Mouse (Mus musculus): ENCODE measurements around the gene Celf1. TPM values are rescaled to one million over a fixed set of nuclear protein-coding genes. Genes with fewer than 3 reads are reported as not detected.

Celf1 gene
- polyA plus RNA-seq, 1 experiment from 2014 or later: 93.9 TPM

DNA sequence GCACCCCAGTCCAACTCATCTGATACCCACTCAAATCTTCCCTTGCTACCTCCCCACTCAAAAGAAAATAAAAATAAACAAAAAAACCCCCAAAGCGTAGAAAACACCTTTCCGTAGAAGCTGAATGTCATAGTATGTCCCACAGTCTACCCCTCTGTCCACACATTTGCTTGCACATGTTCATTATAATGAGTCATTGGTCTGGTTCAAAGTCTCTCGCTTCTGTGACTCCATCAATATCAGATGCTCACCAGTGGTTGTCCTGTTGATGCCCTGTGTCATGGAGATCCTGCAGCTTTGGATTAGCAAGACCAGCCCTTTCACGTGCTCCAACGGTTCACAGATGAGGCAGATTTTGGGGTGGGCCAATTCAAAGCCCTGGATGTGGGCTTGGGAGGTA lies 10.0 kb downstream of the Celf1 start:
- no peak overlapping the region for H3K4me2 ChIP-seq
- no peaks in the 10 kb centered on the region for H3K9me3 ChIP-seq
- no peak overlapping the region for H3K27ac ChIP-seq (replicated peaks)
- H3K36me3 ChIP-seq: peaks cover 26% of the 10 kb centered on the region
- H3K4me3 ChIP-seq: no peak overlapping the region
- no peaks in the 10 kb centered on the region for H3K27me3 ChIP-seq (replicated peaks)
- H3K9ac ChIP-seq: no peak overlapping the region
- WGBS: 81% methylated on average over 5 of the region's 5 CpGs
- peaks cover 50% of the 10 kb centered on the region for H3K4me1 ChIP-seq
- ATAC-seq (ENCODE audit: extremely low read depth, insufficient number of reproducible peaks, low FRiP score, low TSS enrichment): no peak

DNA sequence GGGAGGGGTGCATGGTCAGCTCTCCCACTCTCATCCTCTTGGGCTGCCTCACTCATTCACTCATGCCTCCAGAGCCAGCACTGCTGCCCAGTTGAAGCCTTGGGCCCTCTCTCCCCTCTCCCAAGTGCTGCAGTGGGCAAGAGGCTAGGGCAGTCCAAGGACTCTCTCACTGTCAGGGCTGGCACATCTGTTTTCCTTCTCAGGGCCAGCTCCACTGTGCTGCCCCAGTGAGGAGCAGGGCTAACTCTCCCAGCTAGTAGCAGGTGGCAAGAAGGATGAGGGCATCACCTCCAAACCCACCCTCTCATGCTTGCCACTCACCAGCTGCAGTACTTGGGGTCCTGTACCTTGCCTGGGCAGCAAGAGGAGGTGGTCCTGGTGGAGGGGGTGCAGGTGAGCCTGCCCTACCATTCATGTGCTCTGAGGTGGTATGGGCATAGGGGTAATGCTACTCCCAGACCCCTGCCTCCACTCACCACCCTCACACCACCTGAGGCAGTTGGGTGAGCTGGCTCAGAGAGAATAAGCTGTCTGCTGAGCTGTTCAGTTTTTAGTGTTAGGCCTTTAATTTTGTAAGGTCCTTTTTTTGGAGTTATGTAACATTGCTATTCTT lies 10.5 kb downstream of the Celf1 start:
- Histone ChIP-seq H3K9ac (no peak overlapping the region), H3K9me3 (no peaks in the 10 kb centered on the region), H3K27me3 (replicated peaks) (no peaks in the 10 kb centered on the region), H3K4me1 (peaks cover 50% of the 10 kb centered on the region), H3K27ac (replicated peaks) (no peak overlapping the region), H3K4me2 (no peak overlapping the region), H3K4me3 (no peak overlapping the region), H3K36me3 (peaks cover 28% of the 10 kb centered on the region)
- no peak; the same call in 1 of the 2 replicates for ATAC-seq (ENCODE audit: extremely low read depth, insufficient number of reproducible peaks, low FRiP score, low TSS enrichment)

DNA sequence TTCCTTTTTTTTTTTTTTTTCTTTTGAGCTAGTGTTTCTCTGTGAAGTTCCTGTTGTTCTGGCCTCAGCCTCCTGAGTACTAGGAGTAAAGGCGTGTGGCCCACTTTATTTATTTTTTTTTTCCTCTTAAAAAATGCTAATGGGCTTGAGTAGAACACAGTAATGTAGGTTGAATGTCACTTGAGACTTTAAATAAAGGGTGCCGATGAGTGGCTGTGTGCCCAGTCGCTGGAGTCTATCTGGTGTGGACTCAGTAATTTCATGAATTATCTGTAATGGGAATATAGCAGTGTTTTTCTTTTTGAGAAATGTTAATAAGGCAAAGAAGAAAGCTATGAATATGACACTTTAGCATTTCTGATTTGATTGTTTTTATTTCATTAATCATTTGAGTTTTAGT lies 13.3 kb downstream of the Celf1 start:
- Histone ChIP-seq H3K4me1 (peaks cover 46% of the 10 kb centered on the region), H3K36me3 (peaks cover 22% of the 10 kb centered on the region; the same call in 1 of the 2 replicates), H3K4me3 (no peak overlapping the region), H3K27ac (replicated peaks) (no peak overlapping the region), H3K4me2 (no peak overlapping the region), H3K27me3 (replicated peaks) (no peaks in the 10 kb centered on the region), H3K9me3 (no peaks in the 10 kb centered on the region), H3K9ac (no peak overlapping the region)
- no peak for ATAC-seq (ENCODE audit: extremely low read depth, insufficient number of reproducible peaks, low FRiP score, low TSS enrichment)
- 63% methylated on average over 3 of the region's 3 CpGs for WGBS

DNA sequence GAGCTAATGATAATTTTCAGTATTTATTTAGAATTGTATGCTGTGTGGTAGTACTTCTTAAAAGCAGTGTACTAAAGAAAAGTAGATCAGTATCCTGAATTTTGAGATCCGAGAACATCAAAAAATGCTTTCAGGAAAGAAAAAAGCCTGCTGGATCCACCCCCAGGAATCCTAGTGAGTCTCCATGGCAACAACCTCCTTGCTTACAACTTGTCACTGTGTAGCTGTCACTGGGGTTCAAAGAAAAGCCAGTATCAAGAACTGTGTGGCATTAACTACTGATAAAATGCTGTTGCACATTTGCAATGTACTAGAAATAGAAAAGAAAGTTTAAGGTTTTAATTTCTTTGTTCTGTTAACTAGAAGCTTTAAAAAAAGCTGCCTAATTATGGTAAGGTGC lies 15.9 kb downstream of the Celf1 start:
- H3K9ac ChIP-seq: no peak overlapping the region
- H3K27ac ChIP-seq (replicated peaks): peak overlapping the region; percentile 62
- H3K4me3 ChIP-seq: no peak overlapping the region
- WGBS: 35% methylated on average over 1 of the region's 1 CpGs
- no peaks in the 10 kb centered on the region for H3K27me3 ChIP-seq (replicated peaks)
- H3K9me3 ChIP-seq: no peaks in the 10 kb centered on the region
- no peak for ATAC-seq (ENCODE audit: extremely low read depth, insufficient number of reproducible peaks, low FRiP score, low TSS enrichment)
- peaks cover 37% of the 10 kb centered on the region for H3K4me1 ChIP-seq
- no peak overlapping the region for H3K4me2 ChIP-seq
- H3K36me3 ChIP-seq: peaks cover 15% of the 10 kb centered on the region; the same call in 1 of the 2 replicates

DNA sequence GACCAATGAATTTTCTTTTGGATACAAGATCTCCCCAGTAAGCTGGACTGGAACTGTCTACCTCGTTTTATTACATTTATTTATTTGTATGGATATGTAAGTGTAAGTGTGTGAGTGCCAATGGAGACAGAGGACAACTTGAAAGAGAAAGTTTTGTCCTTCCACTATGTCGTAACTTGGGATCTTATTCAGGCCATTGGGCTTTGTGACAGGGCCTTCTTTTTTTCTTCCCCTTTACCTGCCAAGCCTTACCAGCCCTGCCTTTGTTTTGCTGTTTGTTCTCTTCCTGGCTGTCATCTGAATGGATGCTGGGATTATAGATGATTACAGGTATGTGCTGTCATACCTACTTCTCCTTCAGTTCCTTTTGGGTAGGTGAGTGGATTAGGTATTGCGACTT lies 18.7 kb downstream of the Celf1 start:
- no peak for ATAC-seq (ENCODE audit: extremely low read depth, insufficient number of reproducible peaks, low FRiP score, low TSS enrichment)
- Histone ChIP-seq H3K4me3 (no peak overlapping the region), H3K4me2 (no peak overlapping the region), H3K4me1 (peaks cover 28% of the 10 kb centered on the region), H3K27ac (replicated peaks) (no peak overlapping the region), H3K27me3 (replicated peaks) (no peaks in the 10 kb centered on the region), H3K36me3 (peaks cover 13% of the 10 kb centered on the region; the same call in 1 of the 2 replicates), H3K9me3 (no peaks in the 10 kb centered on the region), H3K9ac (no peak overlapping the region)
- 89% methylated on average over 3 of the region's 3 CpGs for WGBS

DNA sequence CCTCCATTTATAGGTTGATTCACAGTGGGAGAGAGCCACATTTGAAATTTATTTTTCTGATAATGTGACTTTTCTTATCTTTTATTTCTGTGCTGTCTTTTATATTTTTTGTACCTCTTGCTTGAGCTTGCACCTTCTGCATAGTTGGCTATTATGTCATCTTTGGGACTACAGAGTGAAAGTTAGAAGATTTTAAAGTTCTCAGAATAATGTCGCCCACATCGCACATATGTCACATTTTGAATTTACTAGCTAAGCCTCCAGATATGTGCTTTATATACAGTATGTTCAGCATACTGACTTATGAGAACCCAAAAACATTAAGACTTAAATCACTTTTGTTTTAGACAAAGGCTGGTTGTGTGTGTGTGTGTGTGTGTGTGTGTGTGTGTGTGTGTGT lies 19.8 kb downstream of the Celf1 start:
- 94% methylated on average over 2 of the region's 2 CpGs for WGBS
- ATAC-seq (ENCODE audit: extremely low read depth, insufficient number of reproducible peaks, low FRiP score, low TSS enrichment): no peak

DNA sequence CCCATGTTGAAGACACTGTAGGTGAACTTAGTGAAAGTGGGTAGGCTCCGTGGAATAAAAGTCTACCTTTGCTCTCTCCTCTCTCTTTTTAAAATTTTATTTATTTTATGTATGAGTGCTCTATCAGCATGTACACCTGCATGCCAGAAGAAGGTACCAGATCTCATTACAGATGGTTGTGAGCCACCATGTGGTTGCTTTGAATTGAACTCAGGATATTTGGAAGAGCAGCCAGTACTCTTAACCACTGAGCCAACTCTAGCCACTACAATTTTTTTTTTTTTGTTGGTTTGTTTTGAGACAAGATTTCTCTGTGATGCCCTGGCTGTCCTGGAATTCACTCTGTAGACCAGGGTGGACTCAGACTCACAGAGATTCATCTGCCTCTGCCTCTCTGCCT lies 23.1 kb downstream of the Celf1 start:
- 87% methylated on average over 1 of the region's 1 CpGs for WGBS
- no peak for ATAC-seq (ENCODE audit: extremely low read depth, insufficient number of reproducible peaks, low FRiP score, low TSS enrichment)
- H3K4me1 ChIP-seq: peaks cover 47% of the 10 kb centered on the region

More for the DNA sequence above, 19.8 kb downstream of the Celf1 start:
- Histone ChIP-seq H3K36me3 (peaks cover 10% of the 10 kb centered on the region; the same call in 1 of the 2 replicates), H3K9ac (no peak overlapping the region), H3K4me1 (peaks cover 35% of the 10 kb centered on the region), H3K4me3 (no peak overlapping the region), H3K27me3 (replicated peaks) (no peaks in the 10 kb centered on the region), H3K27ac (replicated peaks) (no peak overlapping the region), H3K9me3 (no peaks in the 10 kb centered on the region), H3K4me2 (no peak overlapping the region)

DNA sequence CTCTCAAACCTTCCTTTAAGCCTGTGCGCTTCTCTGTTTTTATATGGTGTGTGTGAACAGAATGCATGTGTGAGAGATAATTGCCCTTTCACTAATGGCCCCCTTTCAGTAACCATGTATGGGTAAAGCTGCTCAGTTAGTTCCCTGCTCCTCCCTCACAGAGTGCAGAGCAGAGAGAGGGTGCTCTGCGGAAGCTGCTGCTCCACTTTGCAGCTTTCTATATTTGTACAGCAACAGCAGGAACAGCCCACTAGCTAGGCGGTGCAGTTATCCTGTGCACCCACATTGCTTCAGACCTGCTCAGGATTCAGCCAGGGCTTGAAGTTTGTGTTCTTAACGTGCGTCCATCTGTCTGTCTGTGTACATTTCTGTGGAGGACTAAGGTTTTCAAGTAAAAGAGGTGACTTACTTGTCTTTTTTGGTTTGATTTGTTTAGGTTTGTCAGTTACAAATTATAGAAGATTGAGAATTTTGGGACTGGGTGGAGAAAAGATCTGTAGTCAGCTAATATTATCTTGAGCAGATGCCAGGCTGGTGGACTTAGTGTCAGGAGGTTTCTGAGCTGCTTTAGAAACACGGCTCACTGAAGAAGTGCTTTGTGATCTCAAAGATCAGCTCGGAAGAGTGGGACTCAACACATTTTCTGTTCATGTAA lies 24.8 kb downstream of the Celf1 start:
- Histone ChIP-seq H3K27ac (replicated peaks) (peak overlapping the region; percentile 94), H3K9ac (peak overlapping the region; percentile 77), H3K27me3 (replicated peaks) (no peaks in the 10 kb centered on the region), H3K36me3 (no peaks in the 10 kb centered on the region), H3K4me2 (peak overlapping the region; percentile 65), H3K4me3 (peak overlapping the region; percentile 46), H3K4me1 (peaks cover 52% of the 10 kb centered on the region), H3K9me3 (no peaks in the 10 kb centered on the region)
- 24% methylated on average over 7 of the region's 7 CpGs for WGBS
- ATAC-seq (ENCODE audit: extremely low read depth, insufficient number of reproducible peaks, low FRiP score, low TSS enrichment): peak; percentile 69; the same call in 1 of the 2 replicates

More for the DNA sequence above, 23.1 kb downstream of the Celf1 start:
- no peak overlapping the region for H3K27ac ChIP-seq (replicated peaks)
- H3K36me3 ChIP-seq: no peaks in the 10 kb centered on the region
- H3K9me3 ChIP-seq: no peaks in the 10 kb centered on the region
- H3K4me3 ChIP-seq: no peak overlapping the region
- no peak overlapping the region for H3K9ac ChIP-seq
- H3K4me2 ChIP-seq: no peak overlapping the region
- no peaks in the 10 kb centered on the region for H3K27me3 ChIP-seq (replicated peaks)

DNA sequence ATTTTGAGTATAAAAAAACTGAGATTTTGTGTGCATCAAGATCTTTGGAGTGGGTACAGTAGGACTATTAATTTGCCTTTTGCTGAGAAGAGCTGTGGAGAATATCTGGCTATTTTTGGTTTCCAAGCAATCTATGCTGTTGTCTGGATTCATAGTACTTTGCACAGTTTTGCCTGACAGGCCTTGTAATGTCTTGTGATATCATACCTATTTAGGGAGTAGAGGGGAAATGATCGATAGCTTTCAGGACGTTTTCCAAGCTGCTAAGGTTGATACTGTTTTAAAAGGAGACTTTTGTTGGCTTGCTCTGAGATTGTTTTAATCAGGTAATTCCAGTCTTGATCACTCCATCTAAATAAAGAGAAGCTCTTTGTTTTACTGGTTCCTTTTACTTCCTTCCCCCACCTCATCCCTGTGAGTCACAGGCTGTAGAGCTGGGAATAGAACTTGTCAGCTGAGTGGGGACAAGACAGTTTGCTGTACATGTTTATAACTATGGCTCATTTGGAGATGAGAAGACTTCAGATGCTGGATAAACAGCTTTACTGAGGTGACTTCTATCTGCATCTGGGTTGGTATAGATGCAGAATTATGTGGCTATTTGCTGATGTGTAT lies 25.4 kb downstream of the Celf1 start:
- H3K4me3 ChIP-seq: peak overlapping the region; percentile 46
- H3K27ac ChIP-seq (replicated peaks): peak overlapping the region; percentile 94
- H3K9me3 ChIP-seq: no peaks in the 10 kb centered on the region
- peaks cover 55% of the 10 kb centered on the region for H3K4me1 ChIP-seq
- peak overlapping the region; percentile 77 for H3K9ac ChIP-seq
- 20% methylated on average over 2 of the region's 2 CpGs for WGBS
- H3K27me3 ChIP-seq (replicated peaks): no peaks in the 10 kb centered on the region
- peak overlapping the region; percentile 65 for H3K4me2 ChIP-seq
- no peak for ATAC-seq (ENCODE audit: extremely low read depth, insufficient number of reproducible peaks, low FRiP score, low TSS enrichment)
- H3K36me3 ChIP-seq: no peaks in the 10 kb centered on the region

DNA sequence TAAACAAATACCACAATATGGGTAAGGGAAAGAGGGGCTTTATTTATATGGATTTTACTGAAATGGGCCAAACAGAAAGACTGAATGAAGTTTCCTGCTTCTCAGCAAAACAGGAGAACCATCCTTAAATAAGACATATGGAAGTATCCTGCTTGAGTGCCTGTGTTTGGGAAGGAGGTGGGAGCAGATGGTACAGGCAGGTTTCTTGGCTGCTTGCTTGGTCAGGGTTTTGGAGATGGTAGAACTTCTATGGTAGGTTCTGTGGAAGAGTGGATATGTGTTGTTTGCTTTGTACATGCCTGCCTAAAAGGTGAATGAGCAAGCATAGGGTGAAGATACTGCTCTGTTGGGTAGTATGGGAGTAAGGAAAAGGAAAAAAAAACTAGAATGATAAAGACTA lies 30.4 kb downstream of the Celf1 start:
- H3K27ac ChIP-seq (replicated peaks): peak overlapping the region; percentile 36
- H3K4me2 ChIP-seq: no peak overlapping the region
- H3K9me3 ChIP-seq: no peaks in the 10 kb centered on the region
- H3K9ac ChIP-seq: peak overlapping the region; percentile 24; the same call in 1 of the 2 replicates
- no peak overlapping the region for H3K4me3 ChIP-seq
- H3K36me3 ChIP-seq: peaks cover 27% of the 10 kb centered on the region
- H3K4me1 ChIP-seq: peaks cover 42% of the 10 kb centered on the region
- H3K27me3 ChIP-seq (replicated peaks): no peaks in the 10 kb centered on the region
- ATAC-seq (ENCODE audit: extremely low read depth, insufficient number of reproducible peaks, low FRiP score, low TSS enrichment): no peak

DNA sequence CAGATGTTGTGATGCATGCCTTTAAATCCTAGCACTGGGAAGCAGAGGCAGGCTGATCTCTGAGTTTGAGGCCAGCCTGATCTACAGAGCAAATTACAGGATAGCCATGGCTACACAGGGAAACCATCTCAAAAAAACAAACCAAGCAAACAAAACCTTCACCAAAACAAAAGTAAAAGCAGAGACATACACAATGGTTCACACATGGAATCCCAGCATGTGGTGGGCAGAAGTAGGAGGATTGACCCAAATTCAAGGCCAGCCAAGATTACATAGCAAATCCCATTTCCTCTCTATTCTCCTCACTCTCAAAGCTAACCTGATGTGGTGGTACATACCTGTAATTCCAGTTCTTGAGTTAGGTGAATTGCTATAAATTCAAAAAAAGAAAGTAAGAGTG lies 33.9 kb downstream of the Celf1 start:
- Histone ChIP-seq H3K4me2 (no peak overlapping the region), H3K4me3 (no peak overlapping the region), H3K27me3 (replicated peaks) (no peaks in the 10 kb centered on the region), H3K27ac (replicated peaks) (no peak overlapping the region), H3K4me1 (peaks cover 35% of the 10 kb centered on the region), H3K9ac (no peak overlapping the region), H3K9me3 (no peaks in the 10 kb centered on the region), H3K36me3 (peaks cover 33% of the 10 kb centered on the region)
- no peak for ATAC-seq (ENCODE audit: extremely low read depth, insufficient number of reproducible peaks, low FRiP score, low TSS enrichment)
